ENCODE assay signal across 22 mouse cellular contexts in the genomic region with DNA sequence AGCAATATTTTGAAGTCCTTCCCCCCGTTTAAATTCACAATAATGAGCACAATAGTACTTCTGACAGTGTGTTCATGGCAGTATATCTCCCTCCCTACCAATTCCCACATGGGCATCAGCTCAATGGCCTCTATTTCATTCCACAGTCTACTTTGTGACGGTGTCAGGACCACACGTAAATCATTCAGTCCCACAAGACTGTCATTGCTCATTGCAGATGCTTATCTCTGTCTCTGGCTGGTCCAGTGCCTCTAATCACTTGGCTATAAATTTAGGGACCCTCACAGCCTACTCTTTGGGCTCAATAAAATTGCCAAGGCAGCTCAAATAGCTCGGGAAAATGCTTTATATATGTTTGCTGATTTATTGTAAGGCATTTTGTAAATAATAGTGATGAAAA.
DNase-seq lines count a peak whose midpoint lies in the region; ATAC-seq lines count a peak whose summit lies in the region.
"Had no signal": no experiment of that assay in that cellular context is flagged by ENCODE, and none has a peak within 500 bp of the region (broad histone marks: within the 10 kb centered on the region; RNA-seq: fewer than 3 reads in every experiment).

No protein-coding gene starts in this region.

- no peak overlapping the region for H3K4me2 ChIP-seq in midbrain, embryonic 11.5 days
- no peak overlapping the region for H3K4me2 ChIP-seq in neural tube, embryonic 12.5 days (replicated peaks)
- no peak overlapping the region for H3K4me2 ChIP-seq in neural tube, embryonic 15.5 days
- H3K4me2 ChIP-seq: embryonic facial prominence, embryonic 12.5 days; forebrain, embryonic 13.5 days; forebrain, embryonic 15.5 days had no signal

- no peak overlapping the region for H3K27ac ChIP-seq in midbrain, embryonic 11.5 days (ENCODE audit: low read depth, low read length)
- no peak overlapping the region for H3K27ac ChIP-seq in midbrain, embryonic 10.5 days (replicated peaks)
- no peak overlapping the region for H3K27ac ChIP-seq in neural tube, embryonic 12.5 days
- no peak overlapping the region for H3K27ac ChIP-seq in neural tube, embryonic 15.5 days (replicated peaks)
- H3K27ac ChIP-seq: embryonic facial prominence, embryonic 10.5 days; embryonic facial prominence, embryonic 12.5 days; forebrain, embryonic 13.5 days; forebrain, embryonic 15.5 days had no signal

- no peak for ATAC-seq in midbrain, embryonic 11.5 days (ENCODE audit: low FRiP score)
- ATAC-seq in neural tube, embryonic 12.5 days (ENCODE audit: low FRiP score, low read depth) = peak; percentile 70
- ATAC-seq in neural tube, embryonic 15.5 days (ENCODE audit: low FRiP score) = no peak
- ATAC-seq: activated CD4-positive, CD25-positive, alpha-beta regulatory T cell, adult 4 months; CD4-positive, CD25-positive, alpha-beta regulatory T cell, adult 4 months; forebrain, embryonic 13.5 days; Patski had no signal

- peak; percentile 54 for DNase-seq in midbrain, embryonic 11.5 days (ENCODE audit: low spot score, missing footprints)
- no peak for DNase-seq in midbrain, embryonic 10.5 days (ENCODE audit: low spot score)
- DNase-seq in gastrocnemius, postnatal 4 days (ENCODE audit: low spot score in 2 of 2) = no peak
- DNase-seq: adrenal gland, adult 8-10 months; adrenal gland, postnatal 14 days; adrenal gland, postnatal 36 days; B cell, adult 2 months; cerebellum, adult 11-12 months; cerebellum, adult 2 months; cerebellum, adult 9-10 months; cerebellum, postnatal 25 days had no signal

- H3K4me1 ChIP-seq in midbrain, embryonic 11.5 days (ENCODE audit: control insufficient read depth, insufficient read depth, low read length) = no peaks in the 10 kb centered on the region
- H3K4me1 ChIP-seq in midbrain, embryonic 10.5 days = no peaks in the 10 kb centered on the region
- H3K4me1 ChIP-seq in neural tube, embryonic 12.5 days = 0 out of 2 replicates have a peak, but pooled peaks cover 3% of the 10 kb centered on the region
- H3K4me1 ChIP-seq in neural tube, embryonic 15.5 days = no peaks in the 10 kb centered on the region
- H3K4me1 ChIP-seq: embryonic facial prominence, embryonic 10.5 days; embryonic facial prominence, embryonic 12.5 days; forebrain, embryonic 13.5 days; forebrain, embryonic 15.5 days had no signal

- H3K4me3 ChIP-seq in midbrain, embryonic 11.5 days (ENCODE audit: low read depth, low read length) = no peak overlapping the region
- no peak overlapping the region for H3K4me3 ChIP-seq in midbrain, embryonic 10.5 days
- H3K4me3 ChIP-seq in neural tube, embryonic 12.5 days = no peak overlapping the region
- H3K4me3 ChIP-seq in neural tube, embryonic 15.5 days (replicated peaks) = no peak overlapping the region
- H3K4me3 ChIP-seq: embryonic facial prominence, embryonic 10.5 days; embryonic facial prominence, embryonic 12.5 days; forebrain, embryonic 13.5 days; forebrain, embryonic 15.5 days had no signal

- H3K9me3 ChIP-seq in midbrain, embryonic 11.5 days (ENCODE audit: control insufficient read depth, low read length) = no peaks in the 10 kb centered on the region
- H3K9me3 ChIP-seq in midbrain, embryonic 10.5 days (replicated peaks) = no peaks in the 10 kb centered on the region
- no peaks in the 10 kb centered on the region for H3K9me3 ChIP-seq in neural tube, embryonic 12.5 days
- no peaks in the 10 kb centered on the region for H3K9me3 ChIP-seq in neural tube, embryonic 15.5 days (replicated peaks)
- H3K9me3 ChIP-seq: embryonic facial prominence, embryonic 10.5 days; embryonic facial prominence, embryonic 12.5 days; forebrain, embryonic 13.5 days; forebrain, embryonic 15.5 days had no signal

- no peaks in the 10 kb centered on the region for H3K27me3 ChIP-seq in midbrain, embryonic 11.5 days (ENCODE audit: control insufficient read depth, insufficient read depth, low read length)
- no peaks in the 10 kb centered on the region for H3K27me3 ChIP-seq in midbrain, embryonic 10.5 days (ENCODE audit: low read depth, poor library complexity, severe bottlenecking)
- no peaks in the 10 kb centered on the region for H3K27me3 ChIP-seq in neural tube, embryonic 12.5 days (replicated peaks)
- H3K27me3 ChIP-seq in neural tube, embryonic 15.5 days (replicated peaks) = no peaks in the 10 kb centered on the region
- H3K27me3 ChIP-seq: CH12.LX; embryonic facial prominence, embryonic 12.5 days; forebrain, embryonic 13.5 days; forebrain, embryonic 15.5 days; Patski had no signal

- WGBS in midbrain, embryonic 11.5 days = 83% methylated on average over 4 of the region's 4 CpGs
- 85% methylated on average over 4 of the region's 4 CpGs for WGBS in midbrain, embryonic 10.5 days
- WGBS in neural tube, embryonic 12.5 days = 50% methylated on average over 4 of the region's 4 CpGs
- 43% methylated on average over 4 of the region's 4 CpGs for WGBS in neural tube, embryonic 15.5 days

- no peaks in the 10 kb centered on the region for H3K36me3 ChIP-seq in midbrain, embryonic 11.5 days (ENCODE audit: control insufficient read depth, insufficient read depth, low read length)
- no peaks in the 10 kb centered on the region for H3K36me3 ChIP-seq in midbrain, embryonic 10.5 days
- H3K36me3 ChIP-seq in neural tube, embryonic 12.5 days = no peaks in the 10 kb centered on the region
- no peaks in the 10 kb centered on the region for H3K36me3 ChIP-seq in neural tube, embryonic 15.5 days
- H3K36me3 ChIP-seq: embryonic facial prominence, embryonic 10.5 days; embryonic facial prominence, embryonic 12.5 days; forebrain, embryonic 15.5 days; G1E had no signal

- H3K9ac ChIP-seq in midbrain, embryonic 11.5 days (ENCODE audit: low read length) = no peak overlapping the region
- no peak overlapping the region for H3K9ac ChIP-seq in neural tube, embryonic 12.5 days
- H3K9ac ChIP-seq in neural tube, embryonic 15.5 days (replicated peaks) = no peak overlapping the region
- H3K9ac ChIP-seq: embryonic facial prominence, embryonic 12.5 days; forebrain, embryonic 13.5 days; forebrain, embryonic 15.5 days had no signal
